Mouse (Mus musculus) hindbrain, embryonic 13.5 days (tissue): Measurements from ENCODE around the gene Gm906. TPM values are rescaled to one million over a fixed set of nuclear protein-coding genes. Genes with fewer than 3 reads are reported as not detected.
"Not testable (repeated sequence)": the region's sequence is repeated elsewhere in the genome, so short reads cannot be mapped to it uniquely, and the experiment has no call there.

Experiments
- ATAC-seq: fragments of 200-750 bp; cut with Nextera tagmentation; 2 replicates; pipeline ENCODE4 v1.8.0; 2017; ENCODE audit warnings: moderate TSS enrichment; ENCODE audit not compliant: low FRiP score
- H3K27ac ChIP-seq: fragments of 300-500 bp; sonication (generic); 2 replicates; pipeline ENCODE4 v1.5.1; 2015; ENCODE audit warnings: inconsistent platforms, mild to moderate bottlenecking, moderate library complexity
- H3K27me3 ChIP-seq: fragments of 300-500 bp; sonication (generic); 2 replicates; pipeline ENCODE4 v1.6.1; 2015; ENCODE audit warnings: mild to moderate bottlenecking, inconsistent platforms
- H3K36me3 ChIP-seq: fragments of 300-500 bp; sonication (generic); 2 replicates; pipeline ENCODE4 v1.6.1; 2015; ENCODE audit warnings: mild to moderate bottlenecking, inconsistent platforms
- H3K4me1 ChIP-seq: fragments of 300-500 bp; sonication (generic); replicated peaks from 2 replicates; pipeline ENCODE4 v1.6.1; 2015; ENCODE audit warnings: inconsistent platforms
- H3K4me2 ChIP-seq: fragments of 300-500 bp; sonication (generic); 2 replicates; pipeline ENCODE4 v1.6.1; 2015; ENCODE audit warnings: inconsistent platforms, mild to moderate bottlenecking, moderate library complexity
- H3K4me3 ChIP-seq: fragments of 300-500 bp; sonication (generic); 2 replicates; pipeline ENCODE4 v1.5.1; 2015; ENCODE audit warnings: mild to moderate bottlenecking, inconsistent platforms
- H3K9ac ChIP-seq: fragments of 300-500 bp; sonication (generic); 2 replicates; pipeline ENCODE4 v1.6.1; 2015; ENCODE audit warnings: mild to moderate bottlenecking, inconsistent platforms
- H3K9me3 ChIP-seq: fragments of 300-500 bp; sonication (generic); 2 replicates; pipeline ENCODE4 v1.6.1; 2016; ENCODE audit warnings: inconsistent platforms
- WGBS: fragments of 180-500 bp; shearing (Covaris S2); methylation state at CpG from one replicate; pipeline ENCODE4 v1.1.7; 2015; 5-methylcytosine and 5-hydroxymethylcytosine counted together
- microRNA-seq: library from miRNA; unstranded; fragments of <30 nt; microRNA quantifications from one replicate; pipeline ENCODE4, GENCODE M21; 2016
- polyA plus RNA-seq: library from polyadenylated mRNA; unstranded; fragments of >200 nt; fragmentation: Nextera tagmentation; extraction: Ambion mirVana; gene quantifications from 2 replicates; pipeline ENCODE4 v1.2.1, GENCODE M21; 2015

Gm906 gene
- not detected in 2 replicates for polyA plus RNA-seq

- not testable (repeated sequence) for ATAC-seq, H3K4me1 ChIP-seq, H3K27ac ChIP-seq, H3K4me2 ChIP-seq, H3K9ac ChIP-seq, H3K27me3 ChIP-seq, H3K36me3 ChIP-seq, H3K9me3 ChIP-seq, H3K4me3 ChIP-seq
- 65% methylated on average over 3 of the region's 3 CpGs for WGBS
These were observed at the start of gene Gm906 for GRCm38 (mm10) chr13:50250208-50250607. Gene Gm906, minus strand, starts transcription at chr13:50250308.

- H3K27ac ChIP-seq, H3K4me3 ChIP-seq, H3K4me2 ChIP-seq, H3K36me3 ChIP-seq, H3K27me3 ChIP-seq, ATAC-seq, H3K4me1 ChIP-seq, H3K9me3 ChIP-seq, H3K9ac ChIP-seq: not testable (repeated sequence)
- WGBS, result 98% methylated on average over 2 of the region's 4 CpGs
These were observed 33.2 kb upstream of the Gm906 start for GRCm38 (mm10) chr13:50283308-50283707.

DNA sequence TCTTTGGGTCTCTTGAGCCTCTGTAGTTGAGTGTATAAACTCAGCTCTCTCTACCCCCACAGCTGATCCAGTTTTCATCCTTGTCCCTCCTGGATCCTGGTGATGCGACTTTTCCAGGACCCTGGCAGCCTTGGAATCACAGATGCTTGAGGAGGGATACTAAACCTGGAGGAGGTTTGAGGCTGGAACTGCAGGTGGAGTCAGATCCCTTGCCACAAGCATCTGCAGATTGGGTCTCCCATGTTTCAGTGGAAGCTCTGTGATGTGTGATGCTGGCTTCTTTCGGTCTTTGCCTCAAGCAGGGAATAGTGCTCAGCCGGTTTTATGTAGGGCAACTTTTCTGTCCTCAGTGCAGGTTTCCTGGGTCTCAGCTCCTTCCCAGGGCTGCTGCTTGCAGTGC, 13.6 kb downstream of the Gm906 start:
- no peaks in the 10 kb centered on the region for H3K9me3 ChIP-seq
- 95% methylated on average over 3 of the region's 3 CpGs for WGBS
- H3K4me2 ChIP-seq, result no peak overlapping the region
- no peaks in the 10 kb centered on the region for H3K27me3 ChIP-seq
- H3K36me3 ChIP-seq, result no peaks in the 10 kb centered on the region
- no peak for ATAC-seq
- no peaks in the 10 kb centered on the region for H3K4me1 ChIP-seq
- H3K4me3 ChIP-seq, result no peak overlapping the region
- no peak overlapping the region for H3K9ac ChIP-seq
- no peak overlapping the region for H3K27ac ChIP-seq

DNA sequence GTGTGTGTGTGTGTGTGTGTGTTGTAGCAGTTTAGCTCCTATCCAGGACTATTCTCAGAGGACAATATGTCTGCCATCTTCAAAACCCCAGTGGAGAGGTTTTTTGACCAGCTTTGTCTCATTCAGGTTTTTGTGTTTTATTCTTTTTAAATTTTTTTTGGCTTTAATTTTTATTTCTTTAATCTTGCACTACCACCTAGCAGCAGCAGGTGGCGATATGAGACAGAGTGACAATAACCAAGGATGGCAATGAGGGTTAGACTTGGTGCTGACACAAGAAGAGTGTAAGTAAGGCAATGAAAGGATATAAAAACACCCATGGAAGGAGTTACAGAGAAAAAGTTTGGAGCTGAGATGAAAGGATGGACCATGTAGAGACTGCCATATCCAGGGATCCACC, 38.3 kb downstream of the Gm906 start:
- not testable (repeated sequence) for H3K27me3 ChIP-seq
- WGBS, result 3% methylated on average over 1 of the region's 1 CpGs

DNA sequence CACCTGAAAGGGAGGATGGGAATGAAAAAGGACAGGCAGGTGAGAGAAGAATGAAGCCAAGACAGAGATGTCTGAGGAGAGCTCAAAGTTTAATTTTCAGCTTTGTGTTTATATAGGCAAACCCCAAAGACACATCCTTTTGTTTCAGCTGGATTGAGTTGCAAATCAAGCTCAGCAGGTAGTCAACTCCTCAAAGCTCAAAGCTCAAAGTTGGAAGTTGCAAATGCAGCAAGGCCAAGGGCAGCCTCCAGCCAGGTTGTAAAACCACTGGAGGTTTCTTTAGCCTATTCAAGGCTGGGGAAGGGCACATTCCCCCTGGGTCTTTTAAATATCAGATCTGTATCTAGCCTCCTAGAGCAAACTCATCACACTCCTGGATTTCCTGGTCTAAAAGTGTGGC, 39.9 kb downstream of the Gm906 start:
- not testable (repeated sequence) for H3K36me3 ChIP-seq, H3K27ac ChIP-seq, H3K27me3 ChIP-seq, ATAC-seq, H3K4me1 ChIP-seq, H3K9me3 ChIP-seq, H3K4me2 ChIP-seq, H3K4me3 ChIP-seq, H3K9ac ChIP-seq

More for the DNA sequence above, 38.3 kb downstream of the Gm906 start:
- not testable (repeated sequence) for ATAC-seq, H3K4me1 ChIP-seq, H3K36me3 ChIP-seq, H3K4me3 ChIP-seq, H3K27ac ChIP-seq, H3K9ac ChIP-seq, H3K9me3 ChIP-seq, H3K4me2 ChIP-seq

- H3K9ac ChIP-seq, H3K36me3 ChIP-seq, H3K27me3 ChIP-seq, H3K4me2 ChIP-seq, ATAC-seq, H3K9me3 ChIP-seq, H3K4me3 ChIP-seq, H3K4me1 ChIP-seq, H3K27ac ChIP-seq: not testable (repeated sequence)
- 95% methylated on average over 2 of the region's 2 CpGs for WGBS
These were observed 40.5 kb downstream of the Gm906 start for GRCm38 (mm10) chr13:50209651-50210050.

DNA sequence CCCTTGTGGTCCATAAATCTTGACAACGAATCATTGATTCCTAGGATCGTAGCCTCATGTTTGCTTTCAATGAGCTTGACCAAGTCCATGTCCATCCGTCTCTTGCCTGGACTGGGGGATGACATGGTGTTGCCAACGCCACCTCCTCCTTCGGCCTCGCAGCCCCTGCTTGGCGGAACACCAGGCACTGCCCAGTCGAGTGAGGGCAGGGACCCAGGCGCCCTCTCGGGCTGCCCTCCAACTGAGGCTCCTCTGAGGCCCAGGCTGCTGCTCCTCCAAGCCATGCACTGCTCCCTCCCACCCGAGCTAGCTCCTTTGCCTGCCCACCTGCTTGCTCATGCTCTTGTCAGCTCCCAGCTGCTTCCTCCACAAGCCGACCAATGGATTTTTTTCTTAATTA, 42.1 kb downstream of the Gm906 start:
- Histone ChIP-seq H3K4me3 (no peak overlapping the region), H3K27me3 (no peaks in the 10 kb centered on the region), H3K9ac (no peak overlapping the region), H3K4me1 (no peaks in the 10 kb centered on the region), H3K36me3 (no peaks in the 10 kb centered on the region), H3K27ac (no peak overlapping the region), H3K4me2 (no peak overlapping the region), H3K9me3 (no peaks in the 10 kb centered on the region)
- no peak for ATAC-seq
- 88% methylated on average over 12 of the region's 12 CpGs for WGBS

- H3K4me2 ChIP-seq, result not testable (repeated sequence)
These were observed 53.3 kb downstream of the Gm906 start for GRCm38 (mm10) chr13:50196831-50197230.

More at GRCm38 (mm10) chr13:50196831-50197230, 53.3 kb downstream of the Gm906 start:
- H3K9me3 ChIP-seq, ATAC-seq, H3K36me3 ChIP-seq, H3K4me3 ChIP-seq, H3K4me1 ChIP-seq, H3K27me3 ChIP-seq, H3K9ac ChIP-seq, H3K27ac ChIP-seq: not testable (repeated sequence)

Small RNAs within 50 kb of the gene (microRNA-seq; reads per million reads assigned to microRNA genes)
- gene Gm24017, result not detected

Other genes starting within 250 kb of the Gm906 start
- gene Fbxw17, start 167.6 kb upstream of the Gm906 start, polyA plus RNA-seq, result 32.7 and 39.0 TPM in 2 replicates
- not detected in 2 replicates for gene Gm47429, start 193.6 kb upstream of the Gm906 start, polyA plus RNA-seq
- gene Nutm2, start 217.0 kb upstream of the Gm906 start, polyA plus RNA-seq, result not detected in 2 replicates